Mouse (Mus musculus) lung, adult 2 months (tissue): ENCODE results near the gene Zfp775.

Source experiments
- CTCF ChIP-seq: fragments of 200-500 bp; IDR thresholded peaks from 2 replicates; pipeline ENCODE4 v1.5.1; 2011; ENCODE audit warnings: mild to moderate bottlenecking, low read length, control low read depth; ENCODE audit not compliant: insufficient read depth
- POLR2A ChIP-seq: fragments of 200-500 bp; IDR thresholded peaks from 2 replicates; pipeline ENCODE4 v1.6.1; 2011; ENCODE audit warnings: low read depth, mild to moderate bottlenecking, control low read depth, low read length, borderline replicate concordance; ENCODE audit errors: extremely low read depth

- TF ChIP-seq CTCF (0 out of 2 replicates have a peak, but pooled peaks have one; percentile 20), POLR2A (peak; percentile 43; the same call in 1 of the 2 replicates)
Measured at GRCm38 (mm10) chr6:48593158-48594042, 8.5 kb upstream of the Zfp775 start, which contains the start of the genes Repin1 and Gm44965.
